Mouse (Mus musculus): ENCODE measurements around the gene Sik3.
"Not testable (repeated sequence)": the region's sequence is repeated elsewhere in the genome, so short reads cannot be mapped to it uniquely, and the experiment has no call there.

Sik3 gene

GRCm38 (mm10) chr9:46112246-46112645 lies 99.6 kb downstream of the Sik3 start:
- no peak for DNase-seq

GRCm38 (mm10) chr9:46118844-46119385 lies 106.3 kb downstream of the Sik3 start:
- DNase-seq = no peak

- DNase-seq = peak; percentile 69
Measured at GRCm38 (mm10) chr9:46119943-46120441, 107.4 kb downstream of the Sik3 start.

DNA sequence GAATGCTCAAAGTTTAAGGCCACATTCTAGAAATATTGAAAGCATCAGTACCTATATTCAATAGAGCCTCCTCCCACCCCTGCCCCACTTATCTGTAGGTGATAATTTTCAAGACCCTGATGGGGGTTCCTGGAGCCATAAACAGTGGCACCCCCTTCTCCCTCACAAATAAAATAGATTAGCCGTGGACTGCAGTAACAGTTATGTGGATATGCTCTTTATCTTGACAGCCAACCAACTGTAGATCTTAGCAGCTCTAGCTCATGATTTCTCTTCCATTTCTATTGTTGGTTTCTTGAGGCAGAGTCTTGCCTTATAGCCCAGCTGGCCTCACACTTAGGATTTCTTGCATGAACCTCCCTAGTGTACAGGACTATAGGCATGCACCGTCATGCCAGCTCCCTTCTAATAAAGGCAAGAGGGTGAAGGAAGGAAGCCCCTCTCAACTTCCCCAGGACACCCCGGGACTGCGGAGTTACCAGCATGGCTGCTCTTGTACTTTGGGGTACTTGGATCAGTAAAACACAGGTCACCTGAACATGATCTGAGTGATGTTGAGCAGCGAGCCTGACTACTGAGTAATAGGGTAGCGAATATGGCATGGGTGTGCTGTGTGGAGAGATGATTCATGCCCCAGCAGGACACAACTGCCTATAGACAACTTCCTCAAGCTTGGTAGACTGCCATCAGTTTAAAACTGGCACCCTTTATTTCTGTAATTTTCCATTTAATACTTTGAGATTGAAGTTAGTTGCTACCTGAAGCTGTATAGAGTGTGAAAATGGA lies 108.0 kb downstream of the Sik3 start:
- peak; percentile 58 for DNase-seq

GRCm38 (mm10) chr9:46121486-46121885 lies 108.9 kb downstream of the Sik3 start:
- no peak for DNase-seq

DNA sequence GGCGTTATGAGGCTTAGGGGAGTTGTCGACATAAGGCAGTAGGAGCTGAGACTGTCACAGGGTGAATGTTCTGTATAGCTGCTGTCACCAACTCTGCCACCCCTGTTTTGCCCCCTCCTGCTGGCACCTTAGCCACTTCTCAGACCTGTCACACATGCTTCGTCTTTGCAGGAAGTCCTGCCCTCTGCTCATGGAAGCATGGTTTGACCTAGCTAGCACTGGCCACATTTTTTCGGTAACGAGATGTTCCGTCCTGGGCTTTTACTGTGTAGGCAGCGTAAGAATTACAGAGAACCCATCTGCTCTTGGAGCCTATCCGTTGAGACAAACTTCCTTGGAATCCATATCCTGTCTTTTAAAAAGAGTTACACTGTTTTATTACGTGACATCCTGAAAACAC lies 110.1 kb downstream of the Sik3 start:
- no peak for DNase-seq

DNA sequence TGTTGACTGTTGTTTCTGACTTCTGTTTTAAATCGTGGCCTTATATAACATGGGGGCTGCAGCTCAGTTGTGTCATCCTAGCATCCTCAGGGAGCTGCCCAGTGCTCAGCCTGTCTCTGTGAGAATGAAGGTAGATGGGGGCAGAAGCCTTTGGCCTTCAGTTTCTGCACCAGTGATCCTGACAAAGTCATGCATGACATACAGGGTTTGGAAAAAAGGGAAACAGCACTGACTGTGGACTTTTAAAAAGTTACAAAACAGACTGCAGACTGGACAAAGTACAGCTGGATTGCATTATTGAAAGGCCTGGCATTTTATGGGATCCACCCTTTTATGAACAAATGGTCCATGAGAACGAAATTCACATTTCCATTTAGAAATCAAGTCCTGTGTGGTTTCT lies 113.7 kb downstream of the Sik3 start:
- no peak for DNase-seq

DNA sequence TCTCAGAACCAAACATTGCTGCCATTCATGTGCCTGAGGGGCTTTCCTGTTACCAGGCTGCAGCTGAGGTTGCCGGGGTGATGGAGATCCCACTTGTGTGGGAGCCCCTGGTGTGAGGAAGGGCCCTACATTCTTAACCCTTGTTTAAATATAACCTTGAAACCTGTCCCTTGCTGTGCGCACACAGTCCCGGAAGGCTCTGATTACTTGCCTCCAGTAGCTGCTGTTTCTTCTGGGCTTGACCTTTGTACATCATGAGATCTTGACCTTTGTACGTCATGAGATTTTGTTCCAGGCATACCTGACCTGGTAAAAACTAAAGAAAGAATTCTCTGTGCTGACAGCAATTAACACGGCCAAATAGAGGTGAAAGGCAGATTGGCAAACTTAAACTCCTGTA lies 114.7 kb downstream of the Sik3 start:
- DNase-seq = no peak

DNA sequence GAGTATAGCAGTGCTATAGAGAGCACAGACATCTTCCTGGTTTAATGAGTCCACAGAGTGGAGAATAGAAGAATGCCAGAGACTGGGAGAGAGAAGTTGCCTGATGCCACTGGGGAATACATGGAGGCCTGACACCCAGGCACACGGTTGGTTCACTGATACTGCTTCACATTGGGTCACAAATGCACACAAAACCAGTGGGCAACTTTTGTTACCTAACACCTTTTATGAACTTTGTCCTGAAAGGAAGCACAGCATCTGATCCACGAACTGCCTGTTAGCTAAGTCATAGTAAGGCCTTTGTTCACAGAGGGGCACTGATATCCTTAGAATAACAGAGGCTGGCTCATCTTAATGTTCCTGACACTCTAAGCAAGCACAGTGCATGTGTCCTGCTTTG lies 116.6 kb downstream of the Sik3 start:
- DNase-seq = no peak

DNA sequence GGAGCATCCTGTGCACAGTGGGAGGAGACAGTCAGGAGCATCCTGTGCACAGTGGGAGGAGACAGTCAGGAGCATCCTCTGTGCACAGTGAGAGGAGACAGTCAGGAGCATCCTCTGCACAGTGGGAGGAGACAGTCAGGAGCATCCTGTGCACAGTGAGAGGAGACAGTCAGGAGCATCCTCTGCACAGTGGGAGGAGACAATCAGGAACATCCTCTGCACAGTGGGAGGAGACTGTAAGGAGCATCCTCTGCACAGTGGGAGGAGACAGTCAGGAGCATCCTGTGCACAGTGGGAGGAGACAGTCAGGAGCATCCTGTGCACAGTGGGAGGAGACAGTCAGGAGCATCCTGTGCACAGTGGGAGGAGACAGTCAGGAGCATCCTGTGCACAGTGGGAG lies 120.2 kb downstream of the Sik3 start:
- DNase-seq = not testable (repeated sequence)

DNA sequence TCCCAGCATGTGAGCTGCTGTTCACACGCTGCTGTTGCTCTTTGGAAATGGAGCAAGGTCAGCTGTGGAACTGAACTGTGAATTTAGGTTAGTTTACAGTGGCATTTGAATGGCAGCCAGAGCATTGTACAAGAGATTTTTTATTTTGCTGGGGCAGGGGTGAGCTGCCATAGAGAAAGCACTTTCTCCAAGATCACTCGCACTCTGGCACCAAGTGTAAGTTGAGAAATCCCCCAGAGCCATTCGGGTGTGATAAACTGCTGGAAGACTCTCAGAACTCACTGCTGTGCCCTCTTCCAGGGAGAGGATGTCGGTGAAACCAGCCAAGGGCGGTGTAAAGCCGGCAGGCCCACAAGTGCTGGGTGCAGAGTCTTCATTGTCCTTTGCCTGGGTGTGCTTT lies 126.2 kb downstream of the Sik3 start:
- DNase-seq = no peak

- peak; percentile 55 for DNase-seq
Measured at GRCm38 (mm10) chr9:46140811-46141210, 128.2 kb downstream of the Sik3 start.

- no peak for DNase-seq
Measured at GRCm38 (mm10) chr9:46142031-46142430, 129.4 kb downstream of the Sik3 start.

DNA sequence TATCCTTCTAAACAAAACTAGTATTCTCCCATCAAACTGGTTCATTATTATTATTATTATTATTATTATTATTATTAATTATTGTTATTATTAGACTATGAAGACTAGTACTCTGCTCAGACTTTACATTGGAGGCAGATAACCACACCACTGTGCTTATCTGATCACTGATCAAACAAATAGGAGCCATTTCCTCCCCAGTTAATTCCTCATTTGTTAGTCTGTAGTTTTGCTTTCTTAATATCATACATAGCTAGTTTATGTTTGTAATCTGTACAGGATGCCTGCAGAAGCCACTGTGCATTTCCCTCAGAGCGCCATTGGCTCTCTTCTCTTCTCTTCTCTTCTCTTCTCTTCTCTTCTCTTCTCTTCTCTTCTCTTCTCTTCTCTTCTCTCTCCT lies 129.9 kb downstream of the Sik3 start:
- DNase-seq = no peak

GRCm38 (mm10) chr9:46144976-46145375 lies 132.4 kb downstream of the Sik3 start:
- no peak for DNase-seq

- no peak for DNase-seq
Measured at GRCm38 (mm10) chr9:46146437-46146836, 133.8 kb downstream of the Sik3 start.

DNA sequence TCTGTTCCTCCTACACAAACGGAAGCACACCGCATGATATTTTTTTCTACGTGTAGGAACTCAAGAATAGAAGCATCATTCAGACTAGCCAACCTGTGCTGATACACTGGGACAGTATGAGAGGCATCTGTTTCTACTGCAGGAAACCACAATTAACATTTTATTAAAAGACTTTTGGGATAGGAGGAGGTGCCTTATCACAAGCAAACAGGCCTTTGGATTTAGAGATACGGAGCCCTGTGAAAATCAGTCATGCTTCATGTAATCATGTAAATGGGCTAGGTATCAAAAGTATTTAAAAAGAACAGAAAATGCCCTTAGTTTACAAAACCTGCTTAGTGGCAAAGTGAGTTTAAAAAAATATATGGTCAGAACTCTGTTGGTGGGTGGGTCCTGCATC lies 136.1 kb downstream of the Sik3 start:
- DNase-seq = no peak

GRCm38 (mm10) chr9:46149392-46149791 lies 136.8 kb downstream of the Sik3 start:
- no peak for DNase-seq

- no peak for DNase-seq
Measured at GRCm38 (mm10) chr9:46150116-46150515, 137.5 kb downstream of the Sik3 start.

GRCm38 (mm10) chr9:46150890-46151703 lies 138.5 kb downstream of the Sik3 start:
- no peak for DNase-seq

GRCm38 (mm10) chr9:46151704-46152040 lies 139.1 kb downstream of the Sik3 start:
- DNase-seq = no peak

GRCm38 (mm10) chr9:46152067-46153015 lies 139.7 kb downstream of the Sik3 start:
- DNase-seq = no peak

DNA sequence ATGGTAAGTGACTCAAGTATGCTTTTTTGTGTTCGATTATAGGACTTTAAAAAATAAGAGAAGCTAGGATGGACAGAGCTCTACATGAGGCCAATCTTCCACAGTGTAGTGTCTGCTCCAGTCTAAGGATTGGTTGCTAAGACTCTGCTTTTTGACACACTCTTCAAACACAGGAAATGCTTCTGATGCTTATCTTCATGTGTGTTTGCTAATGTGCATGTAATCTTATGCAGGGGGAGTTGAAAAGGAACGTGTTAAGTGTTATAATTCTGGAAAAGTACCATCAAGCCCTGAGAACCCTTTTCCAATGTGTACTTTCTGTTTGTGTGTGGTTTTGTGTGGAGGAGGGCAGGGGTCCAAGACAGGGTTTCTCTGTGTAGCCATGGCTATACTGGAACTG lies 141.8 kb downstream of the Sik3 start:
- no peak for DNase-seq
